Mouse (Mus musculus) kidney, adult 11 months (tissue): ENCODE measurements around the gene Ankrd11.
"Not testable (repeated sequence)": the region's sequence is repeated elsewhere in the genome, so short reads cannot be mapped to it uniquely, and the experiment has no call there.

Experiments
- DNase-seq: peaks from one replicate; pipeline ENCODE4 v3.0.0; 2022

Gene Ankrd11

GRCm38 (mm10) chr8:123039376-123040109 lies 2.5 kb downstream of the Ankrd11 start:
- DNase-seq, result no peak

GRCm38 (mm10) chr8:123038351-123038750 lies 3.7 kb downstream of the Ankrd11 start:
- no peak for DNase-seq

GRCm38 (mm10) chr8:123037487-123037886 lies 4.6 kb downstream of the Ankrd11 start:
- no peak for DNase-seq

GRCm38 (mm10) chr8:123036956-123037355 lies 5.1 kb downstream of the Ankrd11 start:
- no peak for DNase-seq

- no peak for DNase-seq
Observed at GRCm38 (mm10) chr8:123034171-123034570, 7.9 kb downstream of the Ankrd11 start.

- DNase-seq, result no peak
Observed at GRCm38 (mm10) chr8:123033431-123033830, 8.6 kb downstream of the Ankrd11 start.

- DNase-seq, result no peak
Observed at GRCm38 (mm10) chr8:123032730-123033129, 9.3 kb downstream of the Ankrd11 start.

GRCm38 (mm10) chr8:123031321-123031978 lies 10.6 kb downstream of the Ankrd11 start:
- DNase-seq, result no peak

- not testable (repeated sequence) for DNase-seq
Observed at GRCm38 (mm10) chr8:123030091-123030490, 12.0 kb downstream of the Ankrd11 start.

- DNase-seq, result no peak
Observed at GRCm38 (mm10) chr8:123027786-123028185, 14.3 kb downstream of the Ankrd11 start.

- DNase-seq, result no peak
Observed at GRCm38 (mm10) chr8:123025951-123026351, 16.1 kb downstream of the Ankrd11 start.

GRCm38 (mm10) chr8:123024226-123024625 lies 17.9 kb downstream of the Ankrd11 start:
- DNase-seq, result no peak

- no peak for DNase-seq
Observed at GRCm38 (mm10) chr8:123022727-123023126, 19.4 kb downstream of the Ankrd11 start.

GRCm38 (mm10) chr8:123021259-123021658 lies 20.8 kb downstream of the Ankrd11 start:
- DNase-seq, result no peak

GRCm38 (mm10) chr8:123020859-123021258 lies 21.2 kb downstream of the Ankrd11 start:
- no peak for DNase-seq

GRCm38 (mm10) chr8:123020084-123020483 lies 22.0 kb downstream of the Ankrd11 start:
- DNase-seq, result no peak

GRCm38 (mm10) chr8:123018484-123019164 lies 23.5 kb downstream of the Ankrd11 start:
- no peak for DNase-seq

- no peak for DNase-seq
Observed at GRCm38 (mm10) chr8:123017143-123017542, 24.9 kb downstream of the Ankrd11 start.

- DNase-seq, result no peak
Observed at GRCm38 (mm10) chr8:123015074-123015473, 27.0 kb downstream of the Ankrd11 start.

GRCm38 (mm10) chr8:123014429-123014828 lies 27.6 kb downstream of the Ankrd11 start:
- DNase-seq, result no peak

GRCm38 (mm10) chr8:123011321-123011720 lies 30.8 kb downstream of the Ankrd11 start:
- no peak for DNase-seq

- DNase-seq, result no peak
Observed at GRCm38 (mm10) chr8:123005805-123006204, 36.3 kb downstream of the Ankrd11 start.

GRCm38 (mm10) chr8:123005328-123005727 lies 36.7 kb downstream of the Ankrd11 start:
- no peak for DNase-seq
